Mouse (Mus musculus) stomach, postnatal 0 days (tissue): ENCODE measurements at regions not wholly inside any gene's neighbourhood (a gene's known extent, or its start where the extent isn't known, plus 50 kb on each side); places are given as distances from the start of the nearest gene placed in this dataset.

Experiments
- CTCF ChIP-seq: IDR thresholded peaks from 2 replicates; pipeline ENCODE4 v1.5.1; 2016; ENCODE audit warnings: antibody characterized with exemption, low read depth, mild to moderate bottlenecking, moderate library complexity
- EP300 ChIP-seq: optimal IDR thresholded peaks from 2 replicates; pipeline ENCODE3; 2016; ENCODE audit warnings: antibody characterized with exemption

- no peak for TF ChIP-seq CTCF
- TF ChIP-seq EP300: no peak
Measured at GRCm38 (mm10) chr11:18156506-18156905, 202.8 kb upstream of the Etaa1 start.
